Mouse (Mus musculus): ENCODE results near the gene Pdcd1lg2.

Pdcd1lg2 gene

DNA sequence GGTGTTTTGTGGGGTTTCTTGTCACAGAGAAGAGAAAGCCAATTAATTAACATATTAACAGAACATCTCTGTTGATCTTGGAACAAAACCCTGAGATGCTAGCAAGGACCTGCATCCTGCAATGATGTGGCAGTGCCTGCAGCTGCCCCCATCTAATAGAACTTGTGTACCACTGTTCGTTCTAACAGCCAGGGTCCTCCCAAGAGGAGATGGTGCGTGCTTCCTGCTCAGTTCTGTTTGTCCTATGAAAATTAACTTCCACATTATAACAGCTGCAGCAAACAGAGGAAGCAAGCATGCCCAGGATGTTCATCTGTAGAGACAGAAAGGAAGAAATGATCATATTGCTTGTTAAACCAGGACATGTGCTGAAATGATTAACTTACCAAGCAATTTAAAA is 73.8 kb downstream of the Pdcd1lg2 start:
- in situ Hi-C loops (cut with MboI; ENCODE audit: low pct_unique_long_range_greater_than_20kb in 1 of 2, low sequenced_read_pairs in 2 of 2, unreplicated experiment in 1 of 2), result no loop called here

DNA sequence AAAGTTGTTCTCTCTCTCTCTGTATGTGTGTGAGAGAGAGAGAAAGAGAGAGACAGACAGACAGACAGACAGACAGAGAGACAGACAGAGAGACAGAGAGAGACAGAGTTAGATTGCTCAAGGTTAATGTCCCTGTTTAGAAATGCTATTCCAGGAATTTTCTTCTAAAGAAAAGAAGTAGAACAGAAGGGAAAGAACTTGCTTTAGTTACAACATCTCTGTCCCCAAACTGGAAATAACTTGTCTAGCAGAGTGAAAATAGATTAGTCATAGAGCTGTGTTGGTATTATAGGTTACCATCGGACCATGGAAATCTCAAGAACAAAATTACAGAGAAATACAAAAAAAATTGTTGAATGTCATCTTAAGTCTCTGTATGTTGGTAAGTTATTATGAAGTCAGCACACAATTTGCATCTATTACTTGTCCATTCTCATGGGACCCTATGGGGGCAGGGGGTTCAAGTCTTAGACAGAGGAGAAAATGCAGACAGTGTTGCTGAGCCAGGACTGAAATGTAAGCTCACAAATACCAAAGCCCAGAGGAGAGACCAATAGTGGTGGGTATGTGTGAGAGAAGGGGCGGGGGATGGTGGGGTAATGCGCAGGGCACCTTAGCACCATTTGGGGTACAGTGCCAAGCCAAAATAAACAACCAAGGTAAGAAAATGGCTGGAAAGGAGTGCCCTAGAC is 74.7 kb downstream of the Pdcd1lg2 start:
- in situ Hi-C loops (cut with MboI; ENCODE audit: low pct_unique_long_range_greater_than_20kb in 1 of 2, low sequenced_read_pairs in 2 of 2, unreplicated experiment in 1 of 2), result no loop called here

DNA sequence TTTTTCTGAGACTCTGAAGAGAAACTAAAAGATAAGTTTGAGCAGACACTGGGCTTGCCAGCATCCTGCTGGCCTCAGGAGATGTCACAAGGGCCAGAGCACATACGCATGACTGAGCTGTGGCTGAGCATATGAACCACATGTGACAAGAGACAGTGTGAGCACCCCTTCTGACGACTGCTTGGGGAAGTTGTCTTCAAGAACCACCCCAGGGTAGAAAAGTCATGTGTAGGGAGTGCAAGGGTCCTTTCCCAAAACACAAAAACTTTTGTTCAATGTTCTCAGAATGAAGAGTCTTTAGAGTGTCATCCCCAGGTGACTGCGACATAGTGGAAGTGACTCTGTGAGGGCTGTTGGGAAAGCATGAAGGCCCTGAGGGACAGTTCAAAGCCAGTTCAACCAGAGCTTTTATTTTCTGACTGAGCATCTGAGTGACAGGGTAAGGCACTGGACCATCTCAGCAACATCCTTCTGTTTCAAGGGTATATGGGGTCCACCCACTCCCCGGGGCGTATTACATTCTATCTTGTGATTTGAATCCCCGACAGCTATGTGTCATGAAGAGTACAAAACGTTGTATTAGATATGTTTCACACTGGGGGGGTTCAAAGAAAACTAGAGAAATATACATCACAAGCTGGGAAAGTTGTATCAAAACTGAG is 76.0 kb downstream of the Pdcd1lg2 start:
- in situ Hi-C loops (cut with MboI; ENCODE audit: low pct_unique_long_range_greater_than_20kb in 1 of 2, low sequenced_read_pairs in 2 of 2, unreplicated experiment in 1 of 2), result no loop called here

DNA sequence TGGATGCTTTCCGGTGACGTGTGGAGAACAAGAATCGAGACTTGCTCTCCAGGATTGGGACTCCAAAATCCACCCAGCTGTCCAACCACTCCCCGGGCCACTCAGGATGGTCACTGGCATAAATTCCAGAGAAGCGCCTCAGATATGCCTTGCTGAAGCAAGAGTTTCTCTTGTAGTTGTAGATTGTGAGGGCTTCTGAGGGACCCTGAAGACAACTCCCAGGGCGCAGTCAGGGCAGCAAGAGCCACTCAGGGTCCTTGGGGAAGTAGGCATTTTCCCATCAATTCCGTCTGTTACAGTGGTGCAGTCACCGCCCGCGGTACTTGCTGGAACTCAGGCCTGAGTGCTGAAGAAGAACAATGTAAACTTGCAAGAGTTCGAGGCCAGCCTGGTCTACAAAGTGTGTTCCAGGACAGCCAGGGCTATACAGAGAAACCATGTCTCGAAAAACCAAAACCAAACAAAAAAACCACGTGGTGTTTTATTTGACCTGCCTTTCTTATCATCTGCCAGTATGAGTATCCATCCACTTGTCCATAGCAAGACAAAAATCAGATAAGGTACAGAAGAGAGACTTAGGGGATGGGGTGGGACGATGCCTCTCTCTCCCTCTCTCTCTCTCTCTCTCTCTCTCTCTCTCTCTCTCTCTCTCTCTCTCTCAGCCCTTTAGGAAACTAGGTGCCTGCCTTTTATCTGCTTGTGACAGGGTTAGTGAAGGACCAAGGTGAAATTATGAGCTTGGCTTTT is 76.8 kb downstream of the Pdcd1lg2 start:
- in situ Hi-C loops (cut with MboI; ENCODE audit: low pct_unique_long_range_greater_than_20kb in 1 of 2, low sequenced_read_pairs in 2 of 2, unreplicated experiment in 1 of 2), result no loop called here

DNA sequence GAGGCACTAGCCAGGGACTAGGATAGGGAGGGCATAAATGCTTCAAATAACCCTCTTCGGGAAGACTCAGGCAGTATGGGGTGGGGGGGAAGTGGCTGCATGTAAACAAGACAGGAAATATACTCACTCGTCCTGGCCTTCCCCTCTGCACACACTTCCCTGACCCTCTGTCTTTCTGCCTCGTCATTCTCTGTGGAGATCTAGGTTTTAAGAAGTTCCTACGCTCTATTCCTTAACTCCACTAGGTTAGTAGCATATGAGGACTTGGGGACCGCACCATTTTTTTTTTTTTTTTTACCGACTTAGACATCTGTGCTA is 77.3 kb downstream of the Pdcd1lg2 start:
- in situ Hi-C loops (cut with MboI; ENCODE audit: low pct_unique_long_range_greater_than_20kb in 1 of 2, low sequenced_read_pairs in 2 of 2, unreplicated experiment in 1 of 2), result no loop called here

DNA sequence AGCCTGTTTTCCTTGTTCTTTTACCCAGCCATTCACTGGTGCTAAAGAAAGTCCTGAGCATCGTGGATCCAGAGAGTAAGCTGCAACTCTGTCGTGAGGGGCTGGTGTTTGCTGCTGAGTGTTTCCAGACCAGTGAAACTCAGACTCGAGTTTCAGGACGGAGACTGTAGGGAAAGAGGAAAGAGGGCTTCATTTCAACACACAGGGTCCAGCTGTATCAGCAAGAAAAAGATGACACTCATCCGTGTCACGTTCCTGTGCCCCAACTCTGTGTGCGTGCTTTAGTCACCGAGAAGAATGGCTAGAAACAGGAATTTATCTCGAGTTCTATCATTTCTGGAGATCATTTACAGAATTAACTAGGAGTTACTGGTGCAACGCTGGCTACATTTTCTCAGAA is 77.7 kb downstream of the Pdcd1lg2 start:
- in situ Hi-C loops (cut with MboI; ENCODE audit: low pct_unique_long_range_greater_than_20kb in 1 of 2, low sequenced_read_pairs in 2 of 2, unreplicated experiment in 1 of 2), result no loop called here

DNA sequence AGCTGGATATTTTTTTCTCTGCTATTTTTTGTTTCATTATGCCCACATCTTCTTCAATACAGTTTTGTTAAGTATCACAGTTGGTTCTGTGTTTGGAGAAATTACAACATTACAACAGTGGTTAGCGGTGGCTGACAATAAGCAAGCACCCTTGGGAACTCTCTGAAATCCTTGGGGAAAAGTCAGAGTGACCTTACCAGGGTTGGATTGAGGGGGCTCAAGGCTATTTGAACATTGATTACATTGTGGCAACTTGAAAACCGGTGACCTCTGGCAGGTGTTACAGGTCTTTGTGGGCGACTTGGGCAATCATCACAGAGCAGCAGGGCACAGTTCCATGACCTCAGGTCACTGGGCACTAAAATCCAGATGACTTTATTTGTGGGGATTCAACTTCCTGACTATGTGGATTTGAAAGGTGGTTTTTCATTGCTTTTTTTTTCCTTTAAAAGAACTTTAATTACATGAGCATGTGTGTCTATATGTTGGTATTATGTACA is 79.1 kb downstream of the Pdcd1lg2 start:
- in situ Hi-C loops (cut with MboI; ENCODE audit: low pct_unique_long_range_greater_than_20kb in 1 of 2, low sequenced_read_pairs in 2 of 2, unreplicated experiment in 1 of 2), result no loop called here

DNA sequence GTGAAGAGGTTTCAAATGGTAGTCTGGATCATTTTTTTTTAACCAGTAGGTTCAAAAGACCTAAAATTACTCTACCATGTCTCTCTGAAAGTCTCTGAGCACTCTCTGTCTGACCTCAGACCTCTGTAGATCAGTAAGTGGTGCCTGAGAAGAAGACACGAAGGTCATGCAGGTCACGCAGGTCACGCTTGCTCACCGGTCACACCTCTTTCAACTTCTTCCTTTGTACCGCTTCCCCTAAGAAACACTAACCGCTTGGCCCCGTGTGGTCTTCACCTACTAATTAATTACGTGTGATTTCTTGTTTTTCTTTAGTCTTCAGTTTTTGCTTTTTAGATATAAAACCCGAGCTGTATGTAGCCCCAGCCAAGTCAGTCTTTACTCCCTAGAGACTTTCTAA is 80.7 kb downstream of the Pdcd1lg2 start:
- in situ Hi-C loops (cut with MboI; ENCODE audit: low pct_unique_long_range_greater_than_20kb in 1 of 2, low sequenced_read_pairs in 2 of 2, unreplicated experiment in 1 of 2), result no loop called here

DNA sequence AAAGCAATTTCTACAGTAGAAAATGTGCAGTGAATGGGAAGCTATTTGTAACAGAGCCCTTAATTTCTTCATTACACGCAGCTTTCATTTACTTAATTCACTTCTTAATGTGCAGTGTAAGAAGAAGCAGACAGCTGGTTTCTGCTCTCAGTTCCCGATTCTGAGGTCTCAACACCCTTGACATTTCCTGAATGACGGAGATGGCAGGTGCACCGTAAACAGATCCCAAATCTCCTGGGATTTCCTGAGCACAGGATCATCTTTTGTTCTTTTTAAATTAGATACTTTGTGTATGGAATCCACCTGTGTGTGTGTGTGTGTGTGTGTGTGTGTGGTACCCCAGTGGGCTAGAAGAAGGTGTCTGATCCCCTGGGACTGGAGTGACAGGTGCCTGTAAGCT is 83.7 kb downstream of the Pdcd1lg2 start:
- in situ Hi-C loops (cut with MboI; ENCODE audit: low pct_unique_long_range_greater_than_20kb in 1 of 2, low sequenced_read_pairs in 2 of 2, unreplicated experiment in 1 of 2), result no loop called here

DNA sequence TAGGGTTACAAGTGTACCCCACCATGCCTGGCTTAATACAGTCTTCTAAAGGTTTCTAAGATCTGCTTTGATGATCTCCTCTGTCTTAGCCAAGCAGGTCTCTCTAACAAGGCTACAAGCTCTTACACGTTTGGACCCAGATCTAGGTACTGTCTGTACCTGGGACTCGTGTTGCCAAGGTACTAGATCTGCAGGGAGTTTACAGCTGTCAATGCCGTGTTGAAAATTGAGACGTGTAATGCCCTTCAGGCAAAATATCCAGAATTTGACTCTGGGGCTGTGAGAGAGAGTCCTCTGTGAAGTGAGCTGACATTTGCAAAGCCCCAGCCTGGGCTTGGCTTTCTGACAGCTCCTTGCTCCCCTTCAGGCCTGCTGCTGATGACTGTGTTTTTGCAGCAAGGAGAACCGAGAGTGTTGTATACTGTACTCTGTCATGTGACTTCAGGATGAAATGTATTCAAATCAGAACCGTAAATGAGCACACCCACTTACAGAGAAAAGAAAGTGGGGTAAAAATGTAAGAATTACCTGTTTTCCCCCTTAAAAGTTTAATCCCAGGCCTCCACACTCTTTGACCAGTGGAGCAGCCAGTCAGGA is 85.4 kb downstream of the Pdcd1lg2 start:
- in situ Hi-C loops (cut with MboI; ENCODE audit: low pct_unique_long_range_greater_than_20kb in 1 of 2, low sequenced_read_pairs in 2 of 2, unreplicated experiment in 1 of 2), result no loop called here

DNA sequence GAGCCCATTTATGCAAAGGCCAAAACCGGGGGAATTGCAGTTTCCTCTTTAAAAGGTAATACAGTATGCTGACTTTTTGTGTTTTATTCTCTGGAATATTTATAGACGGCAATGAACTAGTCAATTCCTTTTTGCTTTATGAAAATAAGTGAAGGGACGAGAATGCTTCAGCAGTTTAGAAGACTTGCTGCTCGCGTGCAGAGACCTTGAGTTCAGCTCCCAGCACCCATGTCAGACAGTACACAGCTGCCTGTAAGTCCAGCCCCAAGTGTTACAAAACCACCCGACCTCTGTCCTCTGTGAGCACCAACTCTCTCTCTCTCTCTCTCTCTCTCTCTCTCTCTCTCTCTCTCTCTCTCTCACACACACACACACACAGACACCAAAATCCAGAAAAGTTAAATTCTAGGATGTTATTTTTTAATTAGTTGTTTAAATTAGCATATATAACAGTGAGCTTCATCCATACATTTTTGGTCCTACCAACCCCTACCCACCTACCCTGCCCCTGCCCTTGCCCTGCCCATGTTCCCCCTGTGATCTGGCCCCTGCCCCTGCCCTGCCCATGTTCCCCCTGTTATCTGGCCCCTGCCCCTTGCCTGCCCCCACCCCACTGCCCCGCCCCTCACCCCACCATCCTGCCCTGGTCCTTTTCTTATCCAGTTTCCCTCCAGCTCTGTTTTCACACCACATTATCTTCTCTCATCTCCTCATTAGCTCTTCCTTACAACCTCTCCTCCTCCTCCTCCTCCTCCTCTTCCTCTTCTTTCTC is 86.3 kb downstream of the Pdcd1lg2 start:
- in situ Hi-C loops (cut with MboI; ENCODE audit: low pct_unique_long_range_greater_than_20kb in 1 of 2, low sequenced_read_pairs in 2 of 2, unreplicated experiment in 1 of 2), result no loop called here

DNA sequence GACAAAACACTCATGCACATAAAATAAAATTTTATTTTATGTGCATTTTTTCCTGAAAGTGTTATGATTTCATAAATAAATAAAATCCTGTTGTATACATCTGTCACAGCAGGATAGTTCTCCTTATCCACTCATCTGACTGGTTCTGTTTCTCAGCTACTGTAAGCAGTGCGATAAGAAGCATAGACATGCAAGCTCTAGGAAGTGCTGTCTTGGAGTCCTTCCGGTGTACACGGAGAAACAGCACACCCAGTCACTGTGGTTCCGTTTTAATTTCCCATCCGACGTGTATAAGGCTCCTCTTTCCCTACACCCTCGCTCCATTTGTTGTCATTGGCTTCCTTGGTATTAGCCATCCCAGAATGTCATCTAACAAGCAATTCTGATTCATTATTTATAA is 87.2 kb downstream of the Pdcd1lg2 start:
- in situ Hi-C loops (cut with MboI; ENCODE audit: low pct_unique_long_range_greater_than_20kb in 1 of 2, low sequenced_read_pairs in 2 of 2, unreplicated experiment in 1 of 2), result no loop called here

DNA sequence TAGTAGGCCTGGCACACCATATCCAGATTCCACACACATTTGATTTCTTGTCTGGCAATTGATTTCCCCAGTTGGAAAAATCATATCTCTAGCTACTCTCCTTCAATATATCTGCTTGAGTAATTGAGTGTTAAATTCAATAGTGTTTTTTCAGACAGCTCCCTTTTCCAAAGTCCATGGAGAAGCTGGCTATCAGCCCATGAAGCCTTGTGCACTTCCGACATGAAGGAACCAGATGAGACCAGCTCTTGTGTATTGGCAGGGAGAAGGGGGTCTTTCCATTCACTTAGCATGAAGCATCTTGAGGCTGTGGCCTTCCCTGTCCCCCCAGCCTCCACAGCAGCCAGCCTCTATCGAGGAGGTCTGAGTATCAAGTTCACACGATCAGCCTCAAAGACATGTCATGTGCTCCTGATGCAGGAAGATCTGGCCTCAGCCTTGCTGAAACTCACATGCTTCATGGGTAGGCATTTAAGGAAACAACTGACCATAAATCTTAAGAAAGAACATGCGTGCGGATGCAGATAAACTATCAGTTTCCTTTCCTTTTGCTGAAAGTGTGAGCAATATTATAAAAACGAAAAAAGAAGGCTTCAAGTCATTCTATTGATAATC is 88.2 kb downstream of the Pdcd1lg2 start:
- in situ Hi-C loops (cut with MboI; ENCODE audit: low pct_unique_long_range_greater_than_20kb in 1 of 2, low sequenced_read_pairs in 2 of 2, unreplicated experiment in 1 of 2), result no loop called here

DNA sequence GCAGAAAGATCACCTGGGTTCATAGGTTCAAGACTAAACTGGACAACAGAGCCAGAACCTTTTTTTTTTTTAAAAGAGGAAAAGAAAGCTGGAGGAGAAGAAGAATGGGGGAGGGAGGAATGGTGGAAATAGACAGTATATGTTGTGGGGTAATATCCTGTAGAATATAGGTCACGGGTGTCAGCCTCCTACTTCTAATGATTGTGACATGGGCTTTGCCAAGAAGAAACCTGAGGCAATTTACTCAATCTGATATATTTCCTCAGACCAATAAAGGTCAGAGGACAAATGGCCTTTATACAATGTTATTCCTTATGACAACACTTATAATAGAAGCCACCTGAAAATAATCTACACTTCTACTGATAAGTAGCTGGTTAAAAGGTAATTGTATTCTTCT is 89.6 kb downstream of the Pdcd1lg2 start:
- in situ Hi-C loops (cut with MboI; ENCODE audit: low pct_unique_long_range_greater_than_20kb in 1 of 2, low sequenced_read_pairs in 2 of 2, unreplicated experiment in 1 of 2), result loop anchor here in 1 of 2 experiments (25.0 kb wide), 1 partner anchor 438 kb away; no protein-coding TSS in a partner anchor

DNA sequence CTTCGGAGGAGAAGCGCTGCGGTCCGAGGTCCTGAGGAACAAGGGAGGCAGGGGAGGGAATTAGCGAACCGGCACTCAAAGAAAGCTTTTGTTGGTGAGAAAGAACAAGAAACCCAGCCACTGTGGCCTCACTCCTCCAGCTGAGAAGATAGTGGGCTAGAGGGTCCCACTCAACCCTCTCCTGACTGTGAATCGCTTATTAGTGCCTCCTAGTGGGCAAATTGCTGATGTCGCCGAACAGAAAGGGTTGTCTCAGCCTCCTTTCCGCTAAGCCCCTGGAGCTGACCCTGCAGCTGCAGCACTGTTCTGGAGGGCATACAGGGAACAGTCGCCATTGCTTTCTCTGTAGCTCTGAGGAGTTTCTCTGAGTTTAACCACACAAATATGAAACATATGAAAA is 90.4 kb downstream of the Pdcd1lg2 start:
- in situ Hi-C loops (cut with MboI; ENCODE audit: low pct_unique_long_range_greater_than_20kb in 1 of 2, low sequenced_read_pairs in 2 of 2, unreplicated experiment in 1 of 2), result loop anchor here in 1 of 2 experiments (25.0 kb wide), 1 partner anchor 439 kb away; no protein-coding TSS in a partner anchor

DNA sequence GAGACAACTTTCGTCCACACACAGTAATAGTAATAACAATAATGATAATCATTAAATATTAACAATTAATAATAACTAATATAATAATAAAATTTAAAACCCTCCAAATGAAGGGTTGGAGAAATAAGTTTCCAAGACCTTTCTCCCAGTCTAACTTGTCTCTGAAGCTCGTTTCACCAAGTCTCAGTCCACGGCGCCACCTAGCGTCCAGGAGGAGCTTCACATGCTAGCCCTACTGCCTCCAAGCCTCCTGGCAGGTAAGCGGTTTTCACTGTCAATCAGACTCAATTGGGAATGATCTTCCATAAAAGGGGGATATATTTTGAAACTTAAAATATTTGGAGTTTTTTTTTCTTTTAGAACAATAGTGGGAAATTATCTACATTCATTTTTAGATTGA is 90.8 kb downstream of the Pdcd1lg2 start:
- in situ Hi-C loops (cut with MboI; ENCODE audit: low pct_unique_long_range_greater_than_20kb in 1 of 2, low sequenced_read_pairs in 2 of 2, unreplicated experiment in 1 of 2), result loop anchor here in 1 of 2 experiments (25.0 kb wide), 1 partner anchor 439 kb away; no protein-coding TSS in a partner anchor

DNA sequence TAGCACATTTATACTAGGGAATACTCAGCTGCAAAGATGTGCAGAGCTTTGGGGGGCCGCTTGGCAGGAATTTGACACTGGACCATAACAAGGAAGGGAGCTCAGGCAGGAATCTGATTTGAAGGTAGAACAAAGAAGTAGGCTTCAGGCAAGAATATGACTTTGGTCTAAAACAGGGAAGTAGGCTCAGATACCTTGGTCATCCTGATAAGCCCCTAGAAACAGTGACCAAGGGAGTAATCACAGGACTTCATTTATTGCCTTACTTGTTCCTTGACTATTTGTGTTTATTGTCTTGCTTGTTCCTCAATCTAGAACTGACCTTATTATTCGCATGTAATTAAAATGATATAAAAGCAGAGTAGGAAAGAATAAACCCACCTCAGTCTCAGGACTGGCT is 93.4 kb downstream of the Pdcd1lg2 start:
- in situ Hi-C loops (cut with MboI; ENCODE audit: low pct_unique_long_range_greater_than_20kb in 1 of 2, low sequenced_read_pairs in 2 of 2, unreplicated experiment in 1 of 2), result loop anchor here in 1 of 2 experiments (25.0 kb wide), 1 partner anchor 442 kb away; no protein-coding TSS in a partner anchor

DNA sequence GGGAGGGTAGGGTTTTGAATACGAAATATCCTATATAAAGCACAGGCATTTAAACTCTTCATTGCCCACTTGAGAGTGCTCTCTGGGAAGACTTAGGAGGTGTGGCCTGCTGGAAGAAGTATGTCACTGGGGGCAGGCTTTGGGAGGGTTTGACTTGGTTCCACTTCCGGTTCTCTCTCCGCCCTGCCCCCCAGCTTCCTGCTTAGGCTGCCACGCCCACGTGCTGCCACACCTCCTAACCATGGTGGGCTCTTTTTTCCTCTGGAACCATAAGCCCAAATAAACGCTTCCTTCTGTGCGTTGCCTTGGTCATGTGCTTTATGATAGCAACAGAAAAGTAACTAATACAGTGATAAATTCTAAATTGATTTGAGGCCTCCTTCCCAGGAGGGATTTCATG is 94.9 kb downstream of the Pdcd1lg2 start:
- in situ Hi-C loops (cut with MboI; ENCODE audit: low pct_unique_long_range_greater_than_20kb in 1 of 2, low sequenced_read_pairs in 2 of 2, unreplicated experiment in 1 of 2), result loop anchor here in 1 of 2 experiments (25.0 kb wide), 1 partner anchor 443 kb away; no protein-coding TSS in a partner anchor
